Mouse (Mus musculus) lung, adult 2 months (tissue): ENCODE measurements around the gene Adcy2.

ENCODE experiments used
- CTCF ChIP-seq: fragments of 200-500 bp; IDR thresholded peaks from 2 replicates; pipeline ENCODE4 v1.5.1; 2011; ENCODE audit warnings: mild to moderate bottlenecking, low read length, control low read depth; ENCODE audit not compliant: insufficient read depth
- POLR2A ChIP-seq: fragments of 200-500 bp; IDR thresholded peaks from 2 replicates; pipeline ENCODE4 v1.6.1; 2011; ENCODE audit warnings: low read depth, mild to moderate bottlenecking, control low read depth, low read length, borderline replicate concordance; ENCODE audit errors: extremely low read depth

GRCm38 (mm10) chr13:68799777-68800176, 199.6 kb downstream of the Adcy2 start:
- TF ChIP-seq CTCF (no peak), POLR2A (no peak)
